Mouse (Mus musculus): Measurements from ENCODE around the gene Thap12.

GRCm38 (mm10) chr7:98717438-98717837 lies 14.5 kb downstream of the Thap12 start:
- TF ChIP-seq CTCF (IDR thresholded peaks at IDR 0.05; ENCODE audit: low read depth) (no peak), EP300 (IDR thresholded peaks at IDR 0.05; ENCODE audit: low read depth) (no peak)

All from liver, embryonic 14.5 days (tissue).